Mouse (Mus musculus): ENCODE results near the gene Iqgap2. TPM values are rescaled to one million over a fixed set of nuclear protein-coding genes. Genes with fewer than 3 reads are reported as not detected.

The Iqgap2 gene
- polyA plus RNA-seq, 1 experiment from 2014 or later, result 4.8 TPM

GRCm38 (mm10) chr13:95634451-95634850 is 257.3 kb downstream of the Iqgap2 start:
- Histone ChIP-seq H3K9ac (replicated peaks; ENCODE audit: low read length) (no peak overlapping the region), H3K4me2 (ENCODE audit: low read length) (no peak overlapping the region), H3K4me3 (replicated peaks; ENCODE audit: low read depth, low read length) (no peak overlapping the region), H3K9me3 (ENCODE audit: control insufficient read depth, low read length) (no peaks in the 10 kb centered on the region), H3K27me3 (ENCODE audit: control insufficient read depth, insufficient read depth, low read length) (no peaks in the 10 kb centered on the region), H3K27ac (replicated peaks; ENCODE audit: low read depth, low read length) (no peak overlapping the region), H3K36me3 (ENCODE audit: control insufficient read depth, insufficient read depth, low read length) (no peaks in the 10 kb centered on the region), H3K4me1 (ENCODE audit: control insufficient read depth, insufficient read depth, low read length) (peaks cover 7% of the 10 kb centered on the region; the same call in 1 of the 2 replicates)
- no peak for DNase-seq
- ATAC-seq (ENCODE audit: low FRiP score, low TSS enrichment), result no peak
- 69% methylated on average over 2 of the region's 2 CpGs for WGBS

GRCm38 (mm10) chr13:95633384-95633783 is 258.3 kb downstream of the Iqgap2 start:
- Histone ChIP-seq H3K4me3 (replicated peaks; ENCODE audit: low read depth, low read length) (no peak overlapping the region), H3K36me3 (ENCODE audit: control insufficient read depth, insufficient read depth, low read length) (no peaks in the 10 kb centered on the region), H3K4me1 (ENCODE audit: control insufficient read depth, insufficient read depth, low read length) (0 out of 2 replicates have a peak, but pooled peaks cover 3% of the 10 kb centered on the region), H3K27me3 (ENCODE audit: control insufficient read depth, insufficient read depth, low read length) (no peaks in the 10 kb centered on the region), H3K9ac (replicated peaks; ENCODE audit: low read length) (no peak overlapping the region), H3K4me2 (ENCODE audit: low read length) (no peak overlapping the region), H3K9me3 (ENCODE audit: control insufficient read depth, low read length) (no peaks in the 10 kb centered on the region), H3K27ac (replicated peaks; ENCODE audit: low read depth, low read length) (no peak overlapping the region)
- no peak for DNase-seq
- WGBS, result 83% methylated on average over 2 of the region's 2 CpGs
- ATAC-seq (ENCODE audit: low FRiP score, low TSS enrichment), result no peak

GRCm38 (mm10) chr13:95632144-95632543 is 259.6 kb downstream of the Iqgap2 start:
- Histone ChIP-seq H3K9me3 (ENCODE audit: control insufficient read depth, low read length) (no peaks in the 10 kb centered on the region), H3K9ac (replicated peaks; ENCODE audit: low read length) (no peak overlapping the region), H3K27ac (replicated peaks; ENCODE audit: low read depth, low read length) (no peak overlapping the region), H3K4me1 (ENCODE audit: control insufficient read depth, insufficient read depth, low read length) (no peaks in the 10 kb centered on the region), H3K4me2 (ENCODE audit: low read length) (no peak overlapping the region), H3K27me3 (ENCODE audit: control insufficient read depth, insufficient read depth, low read length) (no peaks in the 10 kb centered on the region), H3K4me3 (replicated peaks; ENCODE audit: low read depth, low read length) (no peak overlapping the region), H3K36me3 (ENCODE audit: control insufficient read depth, insufficient read depth, low read length) (no peaks in the 10 kb centered on the region)
- DNase-seq, result no peak
- no peak for ATAC-seq (ENCODE audit: low FRiP score, low TSS enrichment)
- 95% methylated on average over 6 of the region's 6 CpGs for WGBS

- Histone ChIP-seq H3K36me3 (ENCODE audit: control insufficient read depth, insufficient read depth, low read length) (no peaks in the 10 kb centered on the region), H3K27me3 (ENCODE audit: control insufficient read depth, insufficient read depth, low read length) (no peaks in the 10 kb centered on the region), H3K27ac (replicated peaks; ENCODE audit: low read depth, low read length) (no peak overlapping the region), H3K9me3 (ENCODE audit: control insufficient read depth, low read length) (no peaks in the 10 kb centered on the region), H3K9ac (replicated peaks; ENCODE audit: low read length) (no peak overlapping the region), H3K4me2 (ENCODE audit: low read length) (no peak overlapping the region), H3K4me1 (ENCODE audit: control insufficient read depth, insufficient read depth, low read length) (no peaks in the 10 kb centered on the region), H3K4me3 (replicated peaks; ENCODE audit: low read depth, low read length) (no peak overlapping the region)
- ATAC-seq (ENCODE audit: low FRiP score, low TSS enrichment) (no peak), DNase-seq (no peak)
- WGBS, result 96% methylated on average over 2 of the region's 2 CpGs
Measured at GRCm38 (mm10) chr13:95630747-95631146, 261.0 kb downstream of the Iqgap2 start.

GRCm38 (mm10) chr13:95629751-95630150 is 262.0 kb downstream of the Iqgap2 start:
- Histone ChIP-seq H3K36me3 (ENCODE audit: control insufficient read depth, insufficient read depth, low read length) (no peaks in the 10 kb centered on the region), H3K27ac (replicated peaks; ENCODE audit: low read depth, low read length) (no peak overlapping the region), H3K9ac (replicated peaks; ENCODE audit: low read length) (no peak overlapping the region), H3K9me3 (ENCODE audit: control insufficient read depth, low read length) (no peaks in the 10 kb centered on the region), H3K4me2 (ENCODE audit: low read length) (no peak overlapping the region), H3K4me3 (replicated peaks; ENCODE audit: low read depth, low read length) (no peak overlapping the region), H3K27me3 (ENCODE audit: control insufficient read depth, insufficient read depth, low read length) (no peaks in the 10 kb centered on the region), H3K4me1 (ENCODE audit: control insufficient read depth, insufficient read depth, low read length) (no peaks in the 10 kb centered on the region)
- ATAC-seq (ENCODE audit: low FRiP score, low TSS enrichment) (no peak), DNase-seq (no peak)
- 92% methylated on average over 10 of the region's 10 CpGs for WGBS

DNA sequence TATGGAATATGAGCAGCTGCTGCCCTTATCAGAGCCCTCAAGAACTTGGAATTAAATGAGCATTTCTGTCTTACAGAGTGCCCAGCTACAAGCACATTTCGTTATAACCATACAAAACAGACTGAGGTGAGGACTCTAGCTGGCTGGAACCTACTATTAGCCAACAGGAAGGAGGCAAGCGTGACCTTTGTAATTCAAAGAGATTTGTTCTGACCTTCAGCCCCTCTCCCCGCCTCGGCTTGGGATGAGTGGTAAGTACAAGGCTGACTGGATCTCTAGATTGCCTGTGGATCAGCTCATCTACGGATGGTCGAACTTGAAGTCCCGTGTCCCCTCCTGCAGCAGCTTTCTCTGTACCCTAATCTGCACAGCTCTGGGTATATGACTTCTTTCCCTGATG is 265.0 kb downstream of the Iqgap2 start:
- 40% methylated on average over 7 of the region's 7 CpGs for WGBS
- H3K9ac ChIP-seq (replicated peaks; ENCODE audit: low read length), result no peak overlapping the region

DNA sequence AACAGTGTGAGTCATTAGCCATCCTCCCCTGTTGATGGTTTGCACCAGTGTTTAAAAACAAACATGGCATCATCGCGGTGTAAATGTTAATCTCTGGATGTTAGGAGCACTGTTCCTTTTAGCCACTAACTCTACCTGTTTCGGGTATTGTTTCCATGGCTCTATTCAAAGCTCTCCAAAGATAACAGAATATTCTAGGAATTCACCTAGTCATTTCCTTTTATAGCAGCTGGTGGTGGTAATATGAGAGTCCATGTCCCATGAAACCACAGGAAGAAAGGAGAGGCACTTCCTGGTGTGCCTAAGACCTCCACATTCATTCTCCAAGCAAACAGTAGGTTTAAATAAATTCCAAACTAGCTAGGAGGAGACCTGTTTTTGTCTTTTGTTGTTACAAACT is 268.7 kb downstream of the Iqgap2 start:
- DNase-seq (no peak), ATAC-seq (ENCODE audit: low FRiP score, low TSS enrichment) (no peak)
- 84% methylated on average over 3 of the region's 3 CpGs for WGBS
- Histone ChIP-seq H3K27me3 (ENCODE audit: control insufficient read depth, insufficient read depth, low read length) (no peaks in the 10 kb centered on the region), H3K27ac (replicated peaks; ENCODE audit: low read depth, low read length) (no peak overlapping the region), H3K9me3 (ENCODE audit: control insufficient read depth, low read length) (no peaks in the 10 kb centered on the region), H3K36me3 (ENCODE audit: control insufficient read depth, insufficient read depth, low read length) (no peaks in the 10 kb centered on the region), H3K4me3 (replicated peaks; ENCODE audit: low read depth, low read length) (no peak overlapping the region), H3K4me2 (ENCODE audit: low read length) (no peak overlapping the region), H3K9ac (replicated peaks; ENCODE audit: low read length) (no peak overlapping the region), H3K4me1 (ENCODE audit: control insufficient read depth, insufficient read depth, low read length) (no peaks in the 10 kb centered on the region)

More for the DNA sequence above, 265.0 kb downstream of the Iqgap2 start:
- H3K9me3 ChIP-seq (ENCODE audit: control insufficient read depth, low read length), result no peaks in the 10 kb centered on the region
- H3K36me3 ChIP-seq (ENCODE audit: control insufficient read depth, insufficient read depth, low read length), result no peaks in the 10 kb centered on the region
- no peak overlapping the region for H3K27ac ChIP-seq (replicated peaks; ENCODE audit: low read depth, low read length)
- ATAC-seq (ENCODE audit: low FRiP score, low TSS enrichment) (no peak), DNase-seq (no peak)
- no peaks in the 10 kb centered on the region for H3K27me3 ChIP-seq (ENCODE audit: control insufficient read depth, insufficient read depth, low read length)
- no peaks in the 10 kb centered on the region for H3K4me1 ChIP-seq (ENCODE audit: control insufficient read depth, insufficient read depth, low read length)
- H3K4me3 ChIP-seq (replicated peaks; ENCODE audit: low read depth, low read length), result no peak overlapping the region
- no peak overlapping the region for H3K4me2 ChIP-seq (ENCODE audit: low read length)

DNA sequence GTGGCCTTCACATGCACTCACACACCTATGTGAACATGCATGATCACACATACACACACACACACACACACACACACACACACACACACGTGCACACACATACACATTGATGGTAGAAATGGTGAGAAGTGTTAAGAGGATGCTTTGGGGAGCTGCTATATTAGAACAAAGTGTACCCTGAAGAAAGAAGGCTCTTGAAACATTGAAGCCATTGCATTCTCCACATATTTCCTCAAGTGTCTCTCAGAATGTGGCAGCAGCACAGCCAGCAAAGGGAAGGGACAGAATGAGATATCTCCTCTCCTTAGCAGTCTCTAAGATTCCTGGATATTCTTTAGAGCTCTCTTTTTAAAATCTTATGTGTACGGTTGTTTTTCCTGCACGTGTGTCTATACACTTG is 270.2 kb downstream of the Iqgap2 start:
- peaks cover 7% of the 10 kb centered on the region for H3K4me1 ChIP-seq (ENCODE audit: control insufficient read depth, insufficient read depth, low read length)
- H3K36me3 ChIP-seq (ENCODE audit: control insufficient read depth, insufficient read depth, low read length), result no peaks in the 10 kb centered on the region
- H3K27ac ChIP-seq (replicated peaks; ENCODE audit: low read depth, low read length), result no peak overlapping the region
- no peak overlapping the region for H3K9ac ChIP-seq (replicated peaks; ENCODE audit: low read length)
- ATAC-seq (ENCODE audit: low FRiP score, low TSS enrichment) (no peak), DNase-seq (no peak)
- no peak overlapping the region for H3K4me3 ChIP-seq (replicated peaks; ENCODE audit: low read depth, low read length)
- WGBS, result 83% methylated on average over 3 of the region's 3 CpGs
- no peaks in the 10 kb centered on the region for H3K27me3 ChIP-seq (ENCODE audit: control insufficient read depth, insufficient read depth, low read length)
- no peak overlapping the region for H3K4me2 ChIP-seq (ENCODE audit: low read length)
- H3K9me3 ChIP-seq (ENCODE audit: control insufficient read depth, low read length), result no peaks in the 10 kb centered on the region

DNA sequence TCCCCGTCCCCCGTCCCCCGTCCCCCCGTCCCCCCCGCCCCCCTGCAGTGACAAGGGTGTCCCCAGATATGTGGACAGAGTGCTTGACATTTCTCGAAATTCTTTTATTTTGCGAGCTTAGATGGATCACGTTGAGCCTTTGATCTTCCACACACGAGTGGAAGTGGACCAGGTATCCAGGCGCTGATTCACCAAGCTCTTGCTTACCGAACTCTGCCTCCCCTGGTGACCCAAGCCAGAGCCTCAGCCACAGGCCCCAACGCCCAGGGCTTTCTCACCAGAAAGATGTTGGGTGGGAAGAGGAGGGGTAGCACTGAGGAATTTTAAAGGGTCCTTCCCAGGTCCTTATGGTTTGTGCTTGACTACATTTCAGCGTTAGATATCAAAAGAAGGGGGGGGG is 272.9 kb downstream of the Iqgap2 start:
- Histone ChIP-seq H3K9me3 (ENCODE audit: control insufficient read depth, low read length) (no peaks in the 10 kb centered on the region), H3K4me1 (ENCODE audit: control insufficient read depth, insufficient read depth, low read length) (peaks cover 26% of the 10 kb centered on the region), H3K4me2 (ENCODE audit: low read length) (peak overlapping the region; percentile 74), H3K4me3 (replicated peaks; ENCODE audit: low read depth, low read length) (peak overlapping the region; percentile 75), H3K27ac (replicated peaks; ENCODE audit: low read depth, low read length) (no peak overlapping the region), H3K9ac (replicated peaks; ENCODE audit: low read length) (peak overlapping the region; percentile 88), H3K36me3 (ENCODE audit: control insufficient read depth, insufficient read depth, low read length) (no peaks in the 10 kb centered on the region), H3K27me3 (ENCODE audit: control insufficient read depth, insufficient read depth, low read length) (no peaks in the 10 kb centered on the region)
- 4% methylated on average over 13 of the region's 13 CpGs for WGBS
- ATAC-seq (ENCODE audit: low FRiP score, low TSS enrichment) (peak; percentile 22; the same call in 1 of the 2 replicates), DNase-seq (peak; percentile 33)
